Mouse (Mus musculus) left cerebral cortex, postnatal 10 days (tissue): Measurements from ENCODE around the gene Gm49321. TPM values are rescaled to one million over a fixed set of nuclear protein-coding genes. Genes with fewer than 3 reads are reported as not detected.

Experiments
- DNase-seq, 2 experiments: peaks; one replicate each; pipeline ENCODE4 v3.0.0; 2021 to 2022; ENCODE audit warnings: low spot score in 2 of 2, mixed read lengths in 1 of 2; ENCODE audit errors: extremely low spot score in 1 of 2
- intact Hi-C: fragments of 180-260 bp; cut with DNase I; formaldehyde crosslinking; loops from one replicate; pipeline ENCODE4 v1.15.1; 2025
- total RNA-seq, 2 experiments: library from RNA; stranded (reverse); gene quantifications; 2 replicates each; pipeline ENCODE4 v1.2.3; 2021

The Gm49321 gene
- total RNA-seq, result 10 to 100 TPM; 10.9 to 11.3 TPM

DNA sequence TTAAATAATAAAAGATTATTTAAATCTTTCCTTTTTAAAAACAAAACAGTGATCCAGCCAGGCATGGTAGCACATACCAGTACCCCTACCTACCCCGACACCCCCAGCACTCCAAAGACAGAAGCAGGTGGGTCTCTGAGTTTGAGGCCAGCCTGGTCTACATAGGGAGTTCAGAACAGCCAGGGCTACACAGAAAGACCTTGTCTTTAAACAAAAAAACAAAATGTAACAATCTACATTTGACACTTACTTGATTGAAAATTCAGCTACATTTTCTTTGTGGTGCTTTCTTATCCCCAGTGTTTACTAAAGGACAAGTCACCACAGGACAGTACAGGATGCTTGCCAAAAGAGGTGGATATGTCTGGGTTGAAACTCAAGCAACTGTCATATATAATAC lies at the start of gene Gm49321:
Gene Gm49321, plus strand, starts transcription at position 301 of the 400 bp plus-strand sequence.
- intact Hi-C loops, result no loop called here
- no peak for DNase-seq

DNA sequence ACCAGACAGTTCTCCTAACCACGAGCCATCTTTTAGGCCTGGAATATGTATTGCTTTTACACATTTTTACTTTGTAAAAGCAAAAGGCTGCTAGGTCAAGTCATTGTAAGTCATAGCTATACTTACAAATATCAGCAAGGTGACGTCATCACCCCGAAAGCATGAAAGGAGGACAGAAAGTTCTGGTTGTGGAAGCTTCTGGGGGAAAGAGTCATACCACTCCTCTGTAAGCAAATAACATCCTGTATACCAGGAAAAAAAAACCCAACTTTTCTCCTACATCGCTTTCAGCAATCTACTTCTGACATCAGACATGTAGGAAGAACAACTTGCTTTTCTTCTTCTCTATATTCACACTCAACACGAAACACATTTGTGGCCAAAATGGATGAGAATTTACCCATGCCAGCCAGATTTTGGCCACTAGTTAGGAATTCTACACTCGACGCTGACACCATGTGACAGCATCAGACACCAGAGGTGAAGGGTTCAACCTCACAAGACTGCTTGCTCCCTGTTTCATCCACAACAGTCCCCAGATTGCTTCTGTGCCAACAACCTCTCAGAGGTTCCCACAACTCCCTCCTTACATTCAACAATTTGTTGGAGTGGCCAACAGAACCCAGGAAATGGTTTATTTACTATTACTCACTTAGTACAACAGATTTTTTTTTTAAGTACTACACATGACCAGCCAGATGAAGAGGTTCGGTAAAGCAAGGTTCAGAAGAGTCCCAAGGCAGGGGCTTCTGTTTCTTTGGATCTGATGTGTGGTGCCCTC lies 49.3 kb upstream of the Gm49321 start:
- intact Hi-C loops, result no loop called here

DNA sequence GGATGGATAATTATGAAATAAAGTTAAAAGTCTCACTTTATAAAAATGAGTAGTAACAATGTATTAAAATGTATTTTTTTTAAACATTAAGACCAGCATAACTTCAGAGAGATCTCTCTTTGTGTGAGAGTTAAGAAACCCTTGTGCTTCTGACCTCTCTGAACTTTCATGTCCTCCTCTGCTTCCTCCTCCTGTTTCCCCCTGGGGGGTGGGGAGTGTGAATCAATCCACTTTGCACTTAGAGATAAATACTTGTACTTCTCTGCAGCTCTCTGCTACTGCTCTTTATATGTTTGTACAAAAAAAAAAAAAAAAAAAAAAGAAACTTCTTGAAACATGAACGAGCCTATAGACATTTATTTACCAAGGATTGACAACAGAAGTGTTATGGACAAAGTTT lies 47.9 kb upstream of the Gm49321 start:
- intact Hi-C loops, result no loop called here

More for the DNA sequence above, 49.3 kb upstream of the Gm49321 start:
- no peak for DNase-seq

DNA sequence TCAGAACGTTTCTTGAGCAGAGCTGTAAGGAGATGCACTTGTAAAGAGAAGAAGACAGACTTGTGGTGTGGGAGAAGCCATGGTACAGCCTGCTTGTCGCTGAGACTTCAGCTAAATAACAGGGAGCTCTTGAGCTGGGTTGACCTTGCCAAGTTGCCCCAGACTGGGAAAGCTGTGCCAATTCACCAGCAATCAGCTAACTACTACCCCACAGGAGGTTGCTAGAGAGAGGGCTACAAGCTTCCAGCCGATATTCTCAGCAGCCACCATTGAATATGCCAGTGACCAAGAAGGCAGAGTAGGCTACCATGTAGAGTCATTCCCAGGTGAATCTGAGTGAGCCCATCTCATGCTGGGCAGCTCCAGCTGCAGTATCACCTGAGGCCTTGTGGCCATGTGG lies 47.4 kb upstream of the Gm49321 start:
- intact Hi-C loops, result no loop called here

More for the DNA sequence above, 47.9 kb upstream of the Gm49321 start:
- DNase-seq, result no peak

DNA sequence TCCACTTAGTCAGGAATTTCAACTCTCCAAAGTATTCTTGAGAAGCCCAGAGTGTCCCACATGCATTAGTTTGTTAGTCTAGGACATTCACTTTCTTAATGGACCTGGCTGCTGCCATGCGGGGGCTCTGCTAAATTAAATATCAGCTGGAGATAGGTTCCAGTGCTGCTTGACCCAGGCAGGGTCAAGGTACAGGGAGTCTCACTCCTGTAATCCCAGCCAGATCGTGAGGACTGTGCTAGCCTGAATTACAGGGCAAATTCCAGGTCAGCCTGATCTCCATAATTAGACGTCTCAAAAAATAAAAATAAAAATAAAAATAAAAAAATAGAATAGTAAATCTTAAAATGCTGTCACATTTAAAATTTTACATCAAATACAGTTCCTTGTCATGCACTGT lies 44.8 kb upstream of the Gm49321 start:
- intact Hi-C loops, result no loop called here
- no peak for DNase-seq

More for the DNA sequence above, 47.4 kb upstream of the Gm49321 start:
- DNase-seq, result no peak

DNA sequence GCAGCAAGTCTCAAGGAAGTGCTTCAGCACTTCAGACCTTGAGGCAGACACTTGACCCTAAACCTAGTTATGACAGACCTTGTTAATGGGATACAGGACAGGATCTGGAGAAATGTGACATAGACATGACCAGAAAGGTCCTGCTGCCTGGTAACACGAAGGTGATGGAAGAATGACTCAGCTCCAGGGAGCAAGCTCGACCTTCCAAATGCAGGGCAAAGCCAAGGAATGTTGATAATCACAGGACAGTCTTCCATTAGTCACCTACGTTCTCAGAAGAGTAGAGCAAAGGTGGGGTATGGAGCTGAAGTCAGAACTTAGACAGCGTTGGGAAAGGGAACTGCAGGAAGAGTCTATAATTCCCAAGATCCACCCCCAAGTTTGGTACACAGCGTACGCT lies 42.6 kb upstream of the Gm49321 start:
- intact Hi-C loops, result no loop called here
- DNase-seq, result no peak

DNA sequence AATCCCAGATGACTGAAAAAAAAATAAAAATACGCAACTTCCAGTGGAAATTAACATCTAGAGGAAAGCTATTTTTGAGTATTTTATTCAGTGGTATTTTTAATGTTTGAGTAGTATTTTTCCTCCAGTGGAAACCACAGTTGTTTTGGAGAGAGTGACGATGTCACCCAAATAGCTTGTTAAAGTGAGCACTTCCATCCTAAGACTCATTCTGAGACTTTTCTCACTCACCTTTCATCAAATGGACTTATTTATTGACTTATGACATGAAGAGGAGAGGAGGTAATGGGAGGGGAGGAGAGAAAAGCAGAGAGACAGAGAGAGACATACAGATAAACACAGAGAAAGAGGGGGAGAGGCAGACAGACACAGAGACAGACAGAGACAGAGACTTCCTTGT lies 41.8 kb upstream of the Gm49321 start:
- intact Hi-C loops, result no loop called here

DNA sequence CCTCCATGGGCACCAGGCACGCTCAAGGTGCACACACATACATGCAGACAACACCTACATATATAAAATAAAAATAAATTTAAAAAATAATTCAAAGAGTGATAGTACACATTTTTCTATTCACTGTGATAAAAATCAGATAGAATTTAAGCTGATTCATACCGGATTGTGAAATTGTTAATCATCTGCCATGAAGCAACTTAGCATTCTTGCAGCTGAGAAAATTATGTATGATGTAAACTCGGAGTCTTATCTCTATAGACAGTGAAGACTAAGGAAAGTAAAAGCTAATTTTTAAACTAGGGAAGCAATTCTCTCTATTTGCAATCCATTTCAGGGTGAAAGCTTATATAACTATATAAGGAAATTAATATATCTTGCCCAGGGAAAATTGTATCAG lies 41.0 kb upstream of the Gm49321 start:
- no peak for DNase-seq
- intact Hi-C loops, result no loop called here

More for the DNA sequence above, 41.8 kb upstream of the Gm49321 start:
- DNase-seq, result no peak

DNA sequence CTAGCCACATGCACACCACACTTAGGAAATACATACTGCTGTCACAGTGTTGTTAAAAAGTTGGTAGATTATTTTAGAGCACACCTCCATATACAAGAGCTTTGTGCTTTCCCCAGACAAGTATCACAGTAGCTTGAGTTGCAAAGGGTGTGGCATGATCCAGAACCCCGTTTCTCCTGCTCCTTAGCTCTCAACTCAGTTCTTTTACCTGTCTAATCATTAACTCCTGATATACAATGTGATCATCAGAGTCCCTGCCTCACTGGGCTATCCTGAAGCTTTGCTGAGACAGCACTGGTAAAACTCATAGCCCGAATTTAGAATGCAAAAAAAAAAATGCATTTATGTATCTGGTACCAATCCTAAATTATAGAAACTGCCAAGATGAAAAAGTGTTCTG lies 39.2 kb upstream of the Gm49321 start:
- no peak for DNase-seq
- intact Hi-C loops, result no loop called here

DNA sequence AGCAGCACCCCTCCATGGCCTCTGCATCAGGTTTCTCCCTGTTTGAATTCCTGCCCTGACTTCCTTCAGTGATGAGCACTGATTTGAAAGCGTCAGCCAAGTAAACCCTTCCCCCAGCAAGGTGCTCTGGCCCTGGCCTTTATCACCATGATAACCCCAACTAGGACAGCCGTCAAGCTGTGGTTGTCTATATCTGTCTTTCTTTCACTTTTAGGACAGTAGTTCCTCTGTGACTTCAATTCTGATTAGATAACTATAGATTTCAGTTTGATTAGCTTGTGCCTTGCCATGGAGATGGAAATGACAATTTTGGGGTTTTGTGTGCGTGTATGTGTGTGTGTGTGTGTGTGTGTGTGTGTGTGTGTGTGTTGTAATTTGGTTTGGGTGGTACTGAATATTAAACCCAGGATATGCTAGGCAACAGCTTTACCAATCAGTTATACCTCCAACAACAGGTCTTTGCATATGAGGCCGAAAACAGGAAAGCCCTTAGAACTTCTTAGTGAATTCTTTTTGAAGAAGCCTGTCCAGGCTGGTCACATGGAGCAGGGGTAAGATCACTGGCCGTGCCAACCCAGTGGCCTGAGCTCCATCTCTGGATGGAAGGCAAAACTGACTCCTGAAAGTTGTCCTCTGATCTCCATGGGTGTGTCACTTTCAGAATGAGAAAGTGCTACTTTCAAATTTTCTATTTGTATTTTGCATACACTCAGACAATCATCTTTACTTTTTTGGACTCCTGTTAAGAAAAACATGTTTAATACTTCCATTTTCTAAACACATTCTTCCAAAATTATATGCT lies 33.1 kb upstream of the Gm49321 start:
- intact Hi-C loops, result loop anchor here (10.0 kb wide), 1 partner anchor 340 kb away; no protein-coding TSS in a partner anchor
- DNase-seq, result no peak

DNA sequence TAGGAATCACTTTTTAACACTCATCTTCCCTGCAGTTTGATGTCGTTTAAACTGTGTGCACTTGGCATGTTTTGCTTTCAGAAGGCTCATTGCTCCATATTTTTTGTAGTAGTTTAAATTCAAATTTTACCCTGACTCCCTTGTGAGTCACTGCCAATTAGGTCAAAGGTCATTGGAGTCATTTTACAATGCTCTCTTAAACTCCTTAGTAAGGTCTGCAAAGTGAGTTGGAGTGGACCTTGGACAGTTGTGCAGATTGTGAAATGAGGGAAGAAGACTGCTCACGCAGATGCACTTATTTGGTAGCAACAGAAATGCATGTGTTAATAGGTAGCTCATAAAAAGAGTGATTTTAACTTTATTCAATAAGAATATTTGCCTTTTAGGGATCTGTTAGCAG lies 32.4 kb upstream of the Gm49321 start:
- intact Hi-C loops, result loop anchor here (5.0 to 10.0 kb wide), 2 partner anchors 198 to 340 kb away; no protein-coding TSS in a partner anchor

DNA sequence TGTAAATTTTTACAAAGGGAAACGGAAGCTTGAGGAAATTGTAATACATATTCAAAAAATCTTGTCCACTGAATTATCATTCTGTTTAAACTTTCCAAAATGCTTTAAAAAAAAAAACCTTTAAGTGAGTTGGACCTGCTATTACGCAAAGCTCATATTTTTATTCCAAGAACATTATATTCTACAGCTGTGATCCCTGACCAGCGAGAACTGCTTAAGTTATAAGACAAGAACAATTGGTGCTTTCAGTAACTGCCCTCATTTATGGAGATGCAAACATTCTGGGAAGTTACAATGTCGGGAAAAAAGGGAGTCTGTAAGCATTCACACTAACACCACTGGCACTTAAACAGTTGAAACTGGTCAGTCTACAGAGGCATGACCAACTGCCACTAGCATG lies 31.9 kb upstream of the Gm49321 start:
- no peak for DNase-seq
- intact Hi-C loops, result loop anchor here (5.0 to 10.0 kb wide), 2 partner anchors 198 to 341 kb away; no protein-coding TSS in a partner anchor

More for the DNA sequence above, 32.4 kb upstream of the Gm49321 start:
- no peak for DNase-seq

DNA sequence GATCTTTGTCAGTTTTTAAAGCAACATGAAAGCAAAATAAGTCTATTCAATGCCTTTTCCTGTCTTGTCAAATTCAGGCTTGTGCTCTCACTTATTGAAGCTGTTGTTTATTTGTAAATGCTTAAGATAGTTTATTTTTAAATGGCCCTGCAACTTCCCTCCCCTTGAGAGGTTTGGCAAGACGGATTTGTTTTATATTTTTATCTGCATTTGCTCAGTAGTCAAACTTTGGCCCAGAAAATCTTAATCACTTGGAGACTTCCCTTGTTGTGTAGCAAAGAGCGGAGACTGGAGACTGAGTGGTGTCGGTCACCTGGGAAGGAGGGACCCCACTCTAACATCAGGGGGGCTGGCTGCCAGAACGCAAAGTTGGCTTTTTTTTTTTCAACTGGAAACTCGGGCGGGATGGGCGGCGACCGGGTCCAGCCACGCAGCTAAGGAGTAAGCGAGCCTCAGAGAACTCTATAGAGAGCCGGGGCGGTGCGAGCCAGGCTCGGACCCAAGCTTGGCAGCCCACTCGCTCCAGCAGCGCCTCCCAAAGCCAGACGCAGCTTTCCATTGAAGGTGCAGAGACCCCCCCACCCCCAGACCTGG lies 30.3 kb upstream of the Gm49321 start:
- no peak for DNase-seq
- intact Hi-C loops, result loop anchor here (5.0 to 10.0 kb wide), 2 partner anchors 200 to 342 kb away; no protein-coding TSS in a partner anchor

DNA sequence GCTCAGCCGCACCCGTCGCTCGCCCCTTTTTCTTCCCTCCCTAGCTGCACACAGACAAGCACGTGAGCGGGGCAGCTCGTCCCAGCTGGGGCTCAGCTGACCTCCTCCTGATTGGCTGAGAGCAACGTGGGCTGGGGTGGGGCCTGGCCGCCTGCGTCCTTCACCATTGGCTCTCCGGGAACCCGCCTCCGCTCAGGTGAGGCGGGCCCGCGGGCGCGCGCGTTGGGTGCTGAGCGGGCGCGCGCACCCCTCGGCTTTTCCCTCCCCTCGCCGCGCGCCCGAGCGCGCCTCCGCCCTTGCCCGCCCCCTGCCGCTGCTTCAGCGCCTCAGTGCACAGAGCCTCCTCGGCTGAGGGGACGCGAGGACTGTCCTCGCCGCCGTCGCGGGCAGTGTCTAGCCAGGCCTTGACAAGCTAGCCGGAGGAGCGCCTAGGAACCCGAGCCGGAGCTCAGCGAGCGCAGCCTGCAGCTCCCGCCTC lies 29.7 kb upstream of the Gm49321 start:
- peak; percentile 96 to 99 for DNase-seq
- intact Hi-C loops, result loop anchor here (5.0 to 10.0 kb wide), 2 partner anchors 200 to 343 kb away; no protein-coding TSS in a partner anchor

DNA sequence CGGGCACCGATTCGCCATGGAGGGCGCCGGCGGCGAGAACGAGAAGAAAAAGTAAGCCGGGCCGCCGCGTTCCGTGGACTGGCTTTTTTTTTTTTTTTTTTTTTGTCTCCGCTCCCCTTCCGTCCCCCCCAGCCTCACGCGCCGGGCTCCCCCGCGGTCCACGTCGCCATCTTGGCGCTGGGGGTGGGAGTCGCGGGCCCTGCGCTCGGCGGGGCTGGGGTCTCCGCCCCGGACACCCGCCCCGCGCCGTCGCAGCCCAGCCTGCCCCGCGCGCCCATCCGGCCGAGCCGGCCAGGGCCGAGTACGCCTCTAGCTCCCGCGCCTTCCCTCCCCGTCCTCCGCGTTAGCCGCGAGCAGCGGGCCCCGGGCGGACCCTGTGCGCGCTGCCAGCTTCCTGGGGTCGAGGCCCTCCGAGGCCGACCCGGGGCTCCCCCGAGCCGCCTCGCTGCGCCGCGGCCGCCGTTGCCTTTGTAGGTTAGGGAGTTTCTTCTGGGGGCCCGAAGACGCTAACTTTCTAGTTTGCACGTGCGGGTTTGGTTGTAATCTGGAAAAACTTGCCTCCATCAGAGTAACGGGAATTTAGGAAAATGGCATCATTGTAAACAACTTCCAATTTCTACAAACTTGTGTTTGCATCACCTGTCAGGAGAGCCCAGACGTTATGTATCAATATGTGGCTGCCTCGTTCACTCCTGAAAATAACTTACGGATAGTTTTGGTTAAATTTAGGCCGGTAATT lies 29.0 kb upstream of the Gm49321 start:
- peak; percentile 15 to 87 for DNase-seq
- intact Hi-C loops, result loop anchor here (5.0 to 10.0 kb wide), 2 partner anchors 201 to 344 kb away; no protein-coding TSS in a partner anchor

DNA sequence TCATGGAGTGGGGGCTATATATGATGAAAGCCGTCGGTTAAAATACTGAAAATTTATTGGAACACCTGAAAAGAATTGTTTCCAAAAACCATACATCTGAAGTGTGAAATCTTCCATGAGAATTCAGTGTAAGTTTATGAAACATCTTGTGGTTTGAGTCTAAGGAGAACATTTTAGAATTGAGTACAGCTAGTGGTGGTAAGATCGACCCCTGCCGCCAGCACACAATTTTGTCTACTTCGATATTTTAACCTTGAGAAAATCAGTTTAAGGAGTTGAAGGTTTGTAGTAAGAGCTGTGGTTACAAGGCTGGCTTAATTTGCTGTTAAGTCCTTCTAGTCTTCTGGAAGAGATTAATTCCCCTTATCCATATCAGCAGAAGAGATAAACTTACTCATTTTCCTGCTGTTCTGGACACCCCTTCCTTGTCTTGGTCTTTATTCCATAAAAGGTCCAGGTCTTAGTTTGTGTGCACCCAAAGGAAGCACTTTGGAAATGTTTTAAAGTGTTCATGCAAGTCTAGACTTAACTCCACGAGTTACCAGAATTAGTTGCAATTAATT lies 28.4 kb upstream of the Gm49321 start:
- intact Hi-C loops, result loop anchor here (5.0 to 10.0 kb wide), 2 partner anchors 202 to 344 kb away; no protein-coding TSS in a partner anchor
- DNase-seq, result no peak

DNA sequence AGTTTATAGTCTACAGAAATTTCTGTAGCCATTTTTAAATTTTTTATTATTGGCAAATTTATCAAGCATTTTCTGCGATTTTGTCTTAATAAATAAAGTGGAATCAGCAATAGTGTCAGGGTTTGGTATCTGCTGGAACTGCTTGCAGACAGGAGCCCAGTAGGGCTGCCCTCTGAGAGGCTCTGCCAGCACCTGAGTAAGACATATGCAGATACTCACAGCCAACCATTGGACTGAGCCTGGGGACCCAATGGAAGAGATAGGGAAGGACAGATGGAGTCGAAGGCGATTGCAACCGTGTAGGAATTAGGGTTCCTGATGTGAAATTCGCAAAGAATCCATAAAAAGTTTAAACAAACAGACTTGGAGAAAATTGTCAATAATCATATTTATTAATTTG lies 19.0 kb upstream of the Gm49321 start:
- intact Hi-C loops, result no loop called here
- DNase-seq, result no peak

DNA sequence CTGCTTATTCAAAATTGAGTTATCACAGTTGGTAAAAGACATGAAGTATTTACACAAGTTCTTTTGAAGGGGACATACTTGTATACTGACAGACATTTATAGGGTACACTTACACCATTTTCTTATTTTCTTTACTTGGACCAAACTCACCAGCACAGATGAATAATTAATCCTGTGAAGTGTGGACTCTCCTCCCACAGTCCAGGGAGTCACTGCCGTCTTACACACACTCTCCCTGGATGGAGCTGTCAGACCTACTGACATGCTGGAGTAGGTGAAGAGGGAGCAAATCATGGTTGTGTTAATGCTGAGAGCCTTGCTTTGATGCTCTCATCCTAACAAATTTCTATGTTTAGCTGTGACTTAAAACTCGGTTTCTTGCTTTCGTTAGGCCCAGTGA lies 7.2 kb upstream of the Gm49321 start:
- intact Hi-C loops, result no loop called here
- no peak for DNase-seq
